Mouse (Mus musculus) bone marrow, adult 2 months (tissue): Measurements from ENCODE around the gene Itgae.

Experiments
- CTCF ChIP-seq: fragments of 200-500 bp; IDR thresholded peaks from 2 replicates; pipeline ENCODE4 v1.5.1; 2011; ENCODE audit warnings: low read length, control low read depth; ENCODE audit not compliant: control insufficient read depth, insufficient read depth
- POLR2A ChIP-seq: fragments of 200-500 bp; IDR thresholded peaks from 2 replicates; pipeline ENCODE4 v1.6.1; 2011; ENCODE audit warnings: low read depth, mild to moderate bottlenecking, control low read depth, low read length, borderline replicate concordance; ENCODE audit not compliant: control insufficient read depth

- no peak for TF ChIP-seq CTCF
- no peak for TF ChIP-seq POLR2A
Observed at GRCm38 (mm10) chr11:73061413-73061812, 29.0 kb upstream of the Itgae start.
